Mouse (Mus musculus): Measurements from ENCODE around the gene Entr1. TPM values are rescaled to one million over a fixed set of nuclear protein-coding genes. Genes with fewer than 3 reads are reported as not detected.

Entr1 gene
- 66.4 and 77.0 TPM in 2 replicates for polyA plus RNA-seq (2021; fragmentation: Nextera tagmentation)
- long read RNA-seq, experiment 1, transcript Entr1-201 (9 exons, 2,031 nt), result major isoform, 44 of 198 reads
- long read RNA-seq, experiment 1, transcript Entr1-202 (8 exons, 1,955 nt), result minor isoform, 32 of 198 reads
- long read RNA-seq, experiment 1, transcript Entr1-204 (10 exons, 2,193 nt), result minor isoform, 5 of 198 reads
- long read RNA-seq, experiment 1, partial matches to known transcripts, result 15 of 198 reads
- long read RNA-seq, experiment 1, other reads (novel, unspliced or antisense), result 97 of 198 reads
- long read RNA-seq, experiment 2, transcript Entr1-204 (10 exons, 2,193 nt), result minor isoform, 15 of 543 reads
- long read RNA-seq, experiment 2, transcript Entr1-201 (9 exons, 2,031 nt), result minor isoform, 65 of 543 reads
- long read RNA-seq, experiment 2, transcript Entr1-203 (9 exons, 2,099 nt), result minor isoform, 9 of 543 reads
- long read RNA-seq, experiment 2, transcript Entr1-202 (8 exons, 1,955 nt), result major isoform, 84 of 543 reads
- long read RNA-seq, experiment 2, partial matches to known transcripts, result 15 of 543 reads
- long read RNA-seq, experiment 2, other reads (novel, unspliced or antisense), result 347 of 543 reads

DNA sequence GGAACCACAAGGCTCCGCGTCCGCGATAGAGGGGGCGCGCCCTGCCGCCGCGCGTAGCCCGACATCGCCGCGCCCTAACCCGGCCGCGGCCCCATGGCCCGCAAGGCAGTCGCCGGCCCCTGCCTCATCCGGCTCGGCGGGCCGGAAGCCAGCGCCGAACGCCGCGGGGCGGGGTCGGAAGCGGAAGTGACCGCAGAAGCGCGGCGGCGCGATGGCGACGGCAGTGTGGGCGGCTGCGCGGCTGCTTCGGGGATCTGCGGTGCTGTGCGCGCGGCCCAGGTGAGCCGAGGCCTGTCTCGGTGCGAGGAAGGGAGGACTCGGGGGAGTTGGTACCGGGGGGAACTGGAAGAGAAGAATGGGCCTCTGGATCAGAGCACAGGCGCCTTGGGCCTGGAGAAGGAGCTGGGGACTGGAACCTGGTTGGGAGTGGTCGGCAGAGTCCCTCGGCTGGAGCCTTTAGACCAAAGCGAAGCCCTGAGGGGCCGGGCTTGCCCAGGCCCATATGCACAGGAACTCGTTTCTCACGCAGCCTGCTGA lies at the start of gene Entr1, which contains the start of gene Pmpca:
Gene Entr1, minus strand, starts transcription at position 163 of the 537 bp plus-strand sequence.
Gene Pmpca, plus strand, starts transcription at position 186 of the 537 bp plus-strand sequence.

DNA sequence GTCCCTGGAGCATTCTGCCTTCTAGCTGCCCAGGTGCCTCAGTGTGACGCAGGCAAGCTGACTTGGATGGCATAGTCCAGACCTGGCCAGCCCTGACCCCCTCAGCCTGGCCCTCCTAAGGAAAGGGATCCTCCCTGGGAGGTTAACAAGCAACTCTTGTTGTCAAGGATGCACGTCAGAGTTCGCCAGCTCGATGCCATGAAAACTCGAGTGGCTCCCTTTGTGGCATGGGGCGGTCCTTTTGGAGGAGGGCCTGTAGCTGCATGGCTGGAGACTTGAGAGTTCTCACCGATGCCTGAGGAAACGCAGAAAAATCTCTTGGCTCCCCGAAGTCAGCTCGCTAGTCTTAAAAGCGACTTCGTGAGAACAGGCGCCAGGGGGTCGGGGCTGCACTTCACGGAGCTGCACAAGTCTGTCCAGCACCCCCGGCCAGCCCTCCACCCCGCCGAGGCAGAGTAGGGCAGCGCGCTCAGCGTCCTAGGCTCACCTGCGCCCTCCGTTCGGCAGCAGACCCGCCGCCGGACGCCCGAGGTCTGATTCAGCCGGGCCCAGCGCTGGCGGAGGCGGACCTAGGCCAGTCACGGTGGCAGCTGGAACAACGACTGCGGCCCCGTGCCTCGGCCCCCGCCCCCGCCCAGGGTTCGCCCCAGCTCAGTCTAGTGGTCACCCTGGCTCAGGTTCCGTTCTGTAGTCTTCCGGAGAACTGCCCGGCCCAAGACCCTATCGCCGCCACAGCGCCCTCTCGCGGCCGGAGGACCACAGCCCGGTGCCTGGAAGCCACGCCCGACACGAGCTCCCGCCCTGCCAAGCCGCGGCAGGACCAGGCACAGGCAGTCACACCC lies 19.6 kb upstream of the Entr1 start, which contains the start of gene Inpp5e:
Gene Inpp5e, minus strand, starts transcription at position 689 of the 842 bp plus-strand sequence.

DNA sequence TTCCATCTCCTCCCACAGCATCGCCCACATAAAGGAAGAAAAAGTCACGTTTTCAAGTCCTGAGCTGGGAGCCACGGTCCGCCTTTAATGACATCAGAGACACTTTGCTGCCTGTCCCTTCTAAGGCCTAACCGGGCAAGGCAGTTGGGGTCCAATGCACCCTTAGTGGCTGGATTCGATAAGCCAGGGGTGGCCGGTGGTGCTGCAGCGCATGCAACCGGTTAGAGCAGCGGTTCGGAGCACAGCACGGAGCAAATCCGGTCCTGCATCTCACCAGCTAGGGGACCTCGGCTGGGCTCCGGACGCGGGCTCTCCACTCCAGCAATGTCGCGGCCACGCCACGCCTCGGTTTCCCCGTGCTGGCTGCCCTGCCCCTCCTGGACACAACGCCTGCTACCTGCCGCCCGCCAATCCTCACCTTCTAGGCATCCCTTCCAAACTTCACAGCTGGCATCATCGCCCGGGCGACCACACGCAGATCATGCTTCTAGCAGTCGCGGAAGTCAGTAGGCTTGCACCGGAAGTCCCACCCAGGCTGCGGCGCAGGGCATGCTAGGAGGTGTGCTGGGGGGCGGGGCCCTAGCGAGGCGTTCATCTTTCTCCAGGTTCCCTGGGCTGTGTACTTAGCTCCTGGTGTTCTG lies 8.9 kb downstream of the Entr1 start, which contains the start of gene Snapc4:
Gene Snapc4, minus strand, starts transcription at position 523 of the 641 bp plus-strand sequence.

DNA sequence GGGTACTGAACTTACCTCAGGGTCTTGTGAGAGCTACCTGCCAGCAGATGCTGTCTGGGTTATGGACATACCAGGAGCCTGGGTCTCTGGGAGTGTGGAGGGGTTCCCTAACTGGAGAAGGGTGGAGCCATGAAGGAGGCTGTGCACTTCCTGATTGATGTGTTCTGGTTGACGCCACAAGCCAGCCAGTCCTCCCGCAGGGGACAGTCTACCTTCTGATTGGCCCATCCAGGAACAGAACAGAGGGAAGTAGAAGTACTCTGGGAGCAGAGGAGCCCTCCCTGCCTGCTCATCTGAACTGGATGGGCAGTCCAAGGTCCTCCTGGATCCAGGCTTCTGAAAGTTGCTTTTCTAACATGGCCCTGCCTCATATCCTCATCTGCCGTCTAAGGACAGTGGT lies 28.3 kb downstream of the Entr1 start, which contains the start of gene Card9:
Gene Card9, minus strand, starts transcription at position 147 of the 400 bp plus-strand sequence.

DNA sequence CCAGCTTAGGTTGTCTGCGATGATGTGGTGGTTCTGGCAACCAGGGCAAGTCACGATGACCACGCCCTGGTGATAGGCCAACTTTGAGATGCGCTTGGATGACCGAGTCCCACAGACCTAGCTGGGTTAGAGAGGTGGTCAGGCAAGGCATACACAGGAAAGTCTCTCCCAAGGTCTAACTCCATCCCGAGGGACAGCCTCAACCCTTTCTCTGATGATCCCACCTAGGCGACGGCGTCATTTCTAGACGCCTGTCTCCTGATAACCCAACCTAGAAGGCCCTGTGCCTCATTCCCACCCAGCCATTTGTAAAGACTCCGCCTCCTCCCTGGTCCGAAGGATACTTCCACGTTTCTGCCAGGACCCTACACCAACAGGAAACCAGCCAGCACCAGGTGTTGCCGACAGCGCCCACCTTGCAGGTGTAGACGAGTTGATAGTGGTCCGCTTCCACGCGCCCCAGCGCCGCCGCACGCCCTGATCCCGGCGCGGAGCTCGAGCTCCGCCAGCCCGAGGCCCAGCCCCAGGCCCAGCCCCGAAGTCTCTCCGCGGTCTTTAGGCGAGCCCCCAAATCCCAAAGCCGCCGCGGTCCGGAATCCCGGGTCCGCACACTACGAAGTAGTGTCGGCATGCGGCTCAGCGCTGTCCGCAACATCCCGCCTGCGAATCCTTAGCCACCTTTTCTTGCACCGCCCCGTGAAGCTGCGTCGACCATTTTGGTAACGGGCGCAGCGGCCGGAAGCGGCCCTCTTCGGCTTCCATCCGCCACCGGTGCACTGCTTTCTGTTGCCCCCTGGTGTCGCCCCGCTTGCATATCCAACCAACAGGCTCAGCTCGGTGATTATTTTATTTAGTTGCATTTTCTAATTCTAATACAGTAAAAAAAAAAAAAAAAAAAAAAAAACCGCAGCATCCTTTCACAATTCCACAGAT lies 37.5 kb downstream of the Entr1 start, which contains the start of gene Dnlz:
Gene Dnlz, minus strand, starts transcription at position 753 of the 933 bp plus-strand sequence.

Other genes with a start within 250 kb of the Entr1 start
- 0.16 TPM in 2 replicates for gene Lhx3, start 181.0 kb downstream of the Entr1 start, polyA plus RNA-seq (2021; fragmentation: Nextera tagmentation)
- gene Qsox2, start 151.8 kb downstream of the Entr1 start, polyA plus RNA-seq (2021; fragmentation: Nextera tagmentation), result 8.9 and 10.1 TPM in 2 replicates
- 0.21 TPM in 2 replicates for gene Ccdc187, start 94.8 kb downstream of the Entr1 start, polyA plus RNA-seq (2021; fragmentation: Nextera tagmentation)
- gene Gpsm1, start 73.8 kb downstream of the Entr1 start, polyA plus RNA-seq (2021; fragmentation: Nextera tagmentation), result 14.3 and 15.6 TPM in 2 replicates
- 47.9 and 49.6 TPM in 2 replicates for gene Dnlz, start 37.2 kb downstream of the Entr1 start, polyA plus RNA-seq (2021; fragmentation: Nextera tagmentation)
- gene Card9, start 28.4 kb downstream of the Entr1 start, polyA plus RNA-seq (2021; fragmentation: Nextera tagmentation), result 0.65 and 0.67 TPM in 2 replicates
- 5.3 and 5.5 TPM in 2 replicates for gene Snapc4, start 8.7 kb downstream of the Entr1 start, polyA plus RNA-seq (2021; fragmentation: Nextera tagmentation)
- gene Pmpca, start within 50 bp of the Entr1 start, polyA plus RNA-seq (2021; fragmentation: Nextera tagmentation), result 47.8 and 57.9 TPM in 2 replicates
- gene Inpp5e, start 19.9 kb upstream of the Entr1 start, polyA plus RNA-seq (2021; fragmentation: Nextera tagmentation), result 4.2 and 4.4 TPM in 2 replicates
- gene Sec16a, start 55.9 kb upstream of the Entr1 start, polyA plus RNA-seq (2021; fragmentation: Nextera tagmentation), result 11.0 TPM in 2 replicates
- 7.5 and 7.7 TPM in 2 replicates for gene Notch1, start 127.3 kb upstream of the Entr1 start, polyA plus RNA-seq (2021; fragmentation: Nextera tagmentation)
- gene Egfl7, start 190.7 kb upstream of the Entr1 start, polyA plus RNA-seq (2021; fragmentation: Nextera tagmentation), result 86.2 and 102 TPM in 2 replicates
- not detected in 2 replicates for gene Gm20532, start 197.3 kb upstream of the Entr1 start, polyA plus RNA-seq (2021; fragmentation: Nextera tagmentation)
- gene Agpat2, start 215.1 kb upstream of the Entr1 start, polyA plus RNA-seq (2021; fragmentation: Nextera tagmentation), result 1.4 and 1.9 TPM in 2 replicates
- gene Fam69b, start 239.1 kb upstream of the Entr1 start, polyA plus RNA-seq (2021; fragmentation: Nextera tagmentation), result 58.7 and 61.4 TPM in 2 replicates

Data from layer of hippocampus, adult 6 months (tissue).